Mouse (Mus musculus) testis, postnatal 10 days (tissue): Measurements from ENCODE around the gene Ppp1r13l.

ENCODE experiments used
- DNase-seq: peaks from one replicate; pipeline ENCODE4 v3.0.0; 2021; ENCODE audit warnings: low spot score

Gene Ppp1r13l

DNA sequence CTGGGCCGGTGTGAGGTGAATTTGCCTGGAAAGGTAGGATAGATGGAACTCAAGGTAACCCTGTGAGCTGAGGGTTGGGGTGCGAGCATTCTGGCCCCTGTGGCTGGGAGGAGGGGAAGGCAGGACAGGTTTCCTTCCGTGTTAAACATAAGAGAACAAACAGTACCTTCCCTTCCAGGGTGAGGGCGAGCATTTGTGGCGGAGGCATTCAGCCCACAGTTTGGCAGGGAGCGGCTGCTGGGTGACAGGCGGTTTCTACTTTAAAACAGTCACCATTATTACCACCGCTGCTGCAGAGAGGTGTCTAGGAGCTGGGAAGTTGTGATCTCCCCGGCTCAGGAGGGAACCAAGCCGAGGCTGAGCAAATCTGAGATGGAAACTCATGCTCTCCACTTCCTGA, 22.4 kb upstream of the Ppp1r13l start:
- no peak for DNase-seq

DNA sequence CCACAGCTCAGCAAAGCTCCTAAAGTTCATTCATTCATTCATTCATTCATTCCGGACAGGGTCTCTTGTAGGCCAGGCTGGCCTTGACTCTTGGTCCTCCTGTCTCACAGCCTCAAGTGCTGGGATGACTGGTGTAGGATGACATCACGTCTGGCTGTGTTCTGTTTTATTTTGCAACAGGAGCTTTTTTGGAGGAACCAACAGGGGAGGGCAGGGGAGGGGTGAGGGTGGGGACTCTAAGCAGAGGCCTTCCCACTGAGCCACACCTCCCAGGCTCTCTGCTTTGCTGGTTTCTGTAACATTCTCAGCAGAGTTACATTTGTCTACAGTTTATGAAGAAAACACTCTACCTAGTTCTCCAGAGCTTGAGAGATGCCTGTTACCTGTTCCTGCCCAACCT, 21.5 kb upstream of the Ppp1r13l start:
- no peak for DNase-seq

DNA sequence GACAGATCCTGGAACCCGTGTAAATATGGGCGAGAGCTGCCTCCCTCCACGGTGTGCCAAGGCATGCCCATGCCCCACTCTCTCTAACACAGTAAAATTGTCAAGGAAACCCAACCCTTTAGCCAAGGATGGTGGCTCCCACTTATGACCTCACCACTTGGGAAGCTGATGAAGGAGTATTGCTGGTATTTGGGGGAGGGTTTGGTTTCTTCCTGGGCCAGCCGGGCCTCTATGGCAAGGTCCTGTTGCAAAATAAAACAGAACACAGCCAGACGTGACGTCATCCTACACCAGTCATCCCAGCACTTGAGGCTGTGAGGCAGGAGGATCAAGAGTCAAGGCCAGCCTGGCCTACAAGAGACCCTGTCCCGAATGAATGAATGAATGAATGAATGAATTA, 21.0 kb upstream of the Ppp1r13l start:
- no peak for DNase-seq

DNA sequence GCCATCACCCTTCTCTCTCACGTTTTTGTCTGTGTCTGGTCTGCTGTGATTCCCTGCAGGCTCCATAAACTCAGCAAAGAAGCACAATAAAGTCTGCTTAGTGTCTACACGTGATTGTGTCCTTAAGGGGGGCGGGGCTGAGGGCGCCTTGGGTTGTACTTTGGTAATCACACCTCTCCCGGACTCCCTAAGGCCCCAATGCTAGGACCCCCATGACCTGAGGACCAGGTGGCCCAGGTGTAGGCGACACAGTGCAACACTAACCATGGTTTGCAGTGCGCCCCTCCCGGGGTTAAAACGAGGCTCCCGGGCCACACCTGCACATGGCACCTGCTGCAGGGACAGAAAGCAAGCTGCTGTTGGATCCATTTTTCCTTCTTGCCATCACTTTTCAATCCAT, 18.3 kb upstream of the Ppp1r13l start:
- DNase-seq = no peak

DNA sequence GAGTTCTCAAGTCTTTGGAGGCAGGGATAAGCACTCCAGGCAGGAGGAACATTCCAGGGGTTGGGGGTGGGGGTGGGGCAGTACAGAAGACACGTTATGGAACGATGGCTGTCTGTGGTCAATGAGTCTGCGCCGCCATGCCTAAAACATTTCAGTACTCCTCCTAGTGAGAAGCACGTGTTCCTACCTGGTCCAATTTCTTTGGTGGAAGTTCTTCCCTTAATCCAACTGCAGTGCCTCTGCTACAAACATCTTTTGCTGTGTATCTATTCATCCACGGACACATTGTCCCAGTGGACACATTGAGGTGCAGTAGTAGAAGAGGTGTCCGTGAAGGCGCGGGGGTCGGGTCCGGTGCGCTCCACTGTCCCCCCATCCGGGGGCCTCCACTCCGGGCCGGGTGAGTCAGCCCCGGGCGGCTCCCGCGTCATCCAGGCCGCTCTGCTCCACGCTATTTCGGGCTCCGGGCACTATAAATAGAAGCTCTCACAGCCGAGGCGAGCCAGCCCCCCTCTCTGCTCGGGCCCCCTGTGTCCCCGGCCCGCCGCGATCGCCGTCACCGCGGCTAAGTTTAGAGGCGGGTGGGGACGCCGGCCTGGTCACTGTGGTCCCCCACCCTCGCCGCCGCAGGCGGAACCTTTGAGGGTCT, 17.7 kb upstream of the Ppp1r13l start:
- peak; percentile 65 for DNase-seq

DNA sequence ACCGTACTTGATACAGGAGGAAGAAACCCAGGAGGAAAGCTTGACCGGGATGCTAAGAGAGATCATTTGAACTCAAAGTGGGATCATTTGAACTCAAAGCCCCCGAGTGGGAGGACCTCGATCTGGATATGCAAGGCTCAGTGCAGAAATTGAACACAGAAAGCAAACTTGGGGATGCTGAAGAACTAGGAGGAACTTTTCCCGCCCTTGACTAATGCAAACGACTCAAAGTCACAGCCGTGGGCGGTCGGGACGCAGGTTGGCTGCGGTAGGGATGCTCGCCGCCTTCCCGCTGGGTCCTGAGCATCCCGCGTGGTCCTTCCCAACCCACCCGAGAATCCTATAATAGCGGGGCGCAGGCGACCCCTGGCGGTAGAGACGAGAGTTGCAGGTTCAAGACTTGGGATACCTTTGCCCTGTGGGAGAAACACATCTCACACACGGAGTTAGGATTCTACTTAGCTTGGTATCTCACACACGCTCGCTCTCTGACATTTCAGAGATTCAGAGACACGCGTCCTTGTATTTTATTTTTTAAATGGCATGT, 17.0 kb upstream of the Ppp1r13l start:
- peak; percentile 93 for DNase-seq

DNA sequence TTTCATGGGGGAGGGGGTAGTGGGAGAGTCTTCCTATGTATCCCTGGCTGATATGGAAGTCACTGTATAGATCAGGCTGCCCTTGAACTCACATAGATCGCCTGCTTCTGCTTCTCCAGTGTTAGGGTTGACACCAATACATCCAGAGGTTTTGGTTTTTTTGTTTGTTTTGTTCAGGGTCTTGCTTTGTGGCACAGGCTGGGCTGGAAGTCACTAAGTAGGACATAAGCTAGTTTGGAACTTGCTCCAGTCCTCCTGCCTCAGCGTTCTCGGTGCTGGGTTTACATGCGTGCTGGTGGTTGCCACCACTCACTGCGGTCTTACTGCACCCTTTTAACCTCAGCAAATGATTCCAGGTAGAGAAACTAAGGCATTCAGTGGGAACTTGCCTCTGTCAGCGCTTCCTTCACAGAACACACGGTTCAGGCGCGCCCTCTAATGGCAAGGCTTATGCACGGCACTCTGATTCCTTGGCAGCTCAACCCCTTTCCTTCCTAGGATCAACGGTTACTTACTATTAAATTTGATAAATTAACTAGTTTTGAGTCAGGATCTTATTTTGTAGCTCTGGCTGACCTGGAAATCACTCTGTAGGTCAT, 16.2 kb upstream of the Ppp1r13l start:
- DNase-seq = peak; percentile 83

DNA sequence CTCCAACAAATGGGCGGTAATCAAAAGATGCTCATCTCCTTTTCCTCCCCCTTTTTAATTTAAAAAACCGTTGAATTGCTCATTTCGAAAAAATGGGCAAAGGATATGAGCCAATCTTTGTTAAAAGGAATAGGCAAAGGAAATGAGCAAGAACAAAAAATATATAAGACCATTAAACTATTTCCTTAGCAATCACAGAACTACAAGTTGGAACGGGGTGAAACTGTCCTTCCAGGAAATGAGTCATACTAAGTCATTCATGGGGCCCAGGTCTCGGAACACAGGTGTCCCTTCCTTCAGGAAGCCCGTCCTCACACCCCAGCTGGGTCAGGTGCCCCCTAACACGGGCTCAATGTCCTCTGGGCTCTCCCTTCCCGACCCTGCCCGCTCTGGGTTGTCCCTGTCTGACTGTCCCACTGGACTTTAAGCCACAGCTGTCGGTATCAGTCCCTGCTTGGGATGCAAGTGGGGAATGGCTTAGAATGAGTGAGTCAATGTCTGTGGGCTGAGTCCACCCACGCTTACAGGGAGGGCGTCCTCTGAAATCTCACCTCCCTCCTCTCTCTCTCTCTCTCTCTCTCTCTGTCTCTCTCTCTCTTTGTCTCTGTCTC, 15.2 kb upstream of the Ppp1r13l start, which contains the start of gene Ercc1:
Ercc1 (plus strand) TSS at position 542 of the 611 bp plus-strand sequence.
- no peak for DNase-seq

DNA sequence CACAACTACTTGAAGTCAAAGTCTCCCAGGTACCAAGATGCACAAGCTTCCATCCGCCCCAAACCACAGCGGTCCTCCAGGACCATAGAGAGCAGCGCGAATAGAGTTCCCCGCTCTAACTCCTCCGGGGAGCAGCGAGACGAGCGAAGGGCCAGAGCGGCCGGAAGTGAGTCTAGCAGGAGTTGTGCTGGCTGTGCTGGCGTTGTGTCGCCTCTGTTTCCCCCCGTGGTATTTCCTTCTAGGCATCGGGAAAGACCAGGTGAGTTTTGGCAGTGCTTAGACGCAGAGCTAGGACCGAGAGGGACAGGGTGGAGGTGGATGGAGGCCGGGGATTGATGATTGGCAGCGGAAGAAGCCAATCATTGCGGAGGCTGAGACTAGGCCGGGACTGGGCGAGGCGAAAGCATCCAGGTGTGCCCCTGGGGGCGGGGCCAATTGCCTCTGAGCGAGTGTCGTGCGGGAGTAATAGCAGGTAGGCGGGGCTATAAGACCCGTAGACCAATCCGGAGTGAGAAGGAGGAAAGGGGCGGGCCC, 14.5 kb upstream of the Ppp1r13l start:
- DNase-seq = peak; percentile 97

DNA sequence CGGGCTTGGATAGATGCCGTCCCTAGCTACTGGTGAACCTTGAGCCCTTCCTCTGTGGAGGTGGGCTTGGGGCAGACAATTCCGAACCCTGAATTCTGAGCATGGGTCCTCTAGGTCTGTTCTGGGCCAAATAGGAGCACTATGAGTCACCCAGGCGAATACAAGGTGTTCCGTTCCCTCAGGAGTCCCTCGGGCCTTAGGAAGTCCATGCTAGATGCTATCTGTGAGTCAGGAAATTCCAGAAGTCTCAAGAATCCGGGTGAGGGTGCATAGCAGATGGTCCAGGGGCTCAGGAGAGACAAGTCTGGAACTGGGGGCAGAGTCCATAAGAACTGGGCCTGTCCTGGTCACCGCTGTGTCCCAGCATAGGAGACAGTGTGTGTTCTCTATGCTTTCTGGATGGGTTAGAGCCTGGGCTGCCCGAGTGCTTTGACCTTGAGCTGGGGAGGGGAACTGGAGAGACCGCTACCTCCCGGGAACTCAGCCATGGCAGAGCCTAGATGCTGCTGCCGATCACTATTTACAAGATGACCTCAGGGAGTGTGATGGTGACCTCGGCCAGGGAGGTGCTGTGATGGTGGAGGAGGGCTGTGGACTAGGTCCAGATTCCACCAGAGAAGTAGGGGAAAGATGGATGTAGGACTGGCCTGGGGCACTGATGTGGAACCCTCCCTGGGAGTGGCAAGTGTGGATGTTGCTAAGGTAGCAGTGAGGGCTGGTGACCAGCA, 10.2 kb upstream of the Ppp1r13l start:
- peak; percentile 43 for DNase-seq

DNA sequence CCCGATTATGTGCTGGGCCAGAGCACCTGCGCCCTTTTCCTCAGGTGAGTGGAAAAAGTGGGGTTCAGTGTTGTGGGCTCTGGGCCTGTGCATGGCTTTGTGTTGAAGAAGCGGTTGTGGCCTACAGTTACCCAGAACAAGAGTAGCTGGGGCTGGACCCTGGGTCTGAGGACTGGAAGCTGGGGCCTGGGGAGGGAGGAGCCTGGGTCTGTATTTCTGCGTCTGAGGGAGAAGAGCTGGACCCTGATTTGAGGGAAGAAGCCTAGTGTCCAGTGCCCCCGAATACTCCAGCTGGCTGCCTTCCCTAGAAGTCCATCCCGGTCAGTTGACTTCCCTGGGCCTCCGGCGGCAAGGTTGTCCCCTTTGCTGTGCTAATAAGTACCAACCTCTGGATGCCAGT, 9.3 kb upstream of the Ppp1r13l start:
- no peak for DNase-seq

DNA sequence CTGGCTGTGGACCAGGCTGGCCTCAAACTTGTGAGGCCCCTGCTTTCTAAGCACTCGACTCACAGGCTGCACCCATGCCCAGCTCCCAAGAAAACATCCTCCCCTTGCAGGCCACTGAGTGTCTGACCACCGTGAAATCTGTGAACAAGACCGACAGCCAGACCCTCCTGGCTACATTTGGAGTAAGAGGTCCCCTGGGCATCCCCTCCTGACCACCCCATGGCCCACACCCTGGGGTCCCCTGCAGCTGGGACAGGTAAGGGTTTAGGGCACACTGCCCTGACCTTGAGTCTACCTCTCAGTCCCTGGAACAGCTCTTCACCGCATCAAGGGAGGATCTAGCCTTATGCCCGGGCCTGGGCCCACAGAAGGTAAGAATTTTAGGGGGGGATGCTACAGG, 4.6 kb upstream of the Ppp1r13l start:
- no peak for DNase-seq

DNA sequence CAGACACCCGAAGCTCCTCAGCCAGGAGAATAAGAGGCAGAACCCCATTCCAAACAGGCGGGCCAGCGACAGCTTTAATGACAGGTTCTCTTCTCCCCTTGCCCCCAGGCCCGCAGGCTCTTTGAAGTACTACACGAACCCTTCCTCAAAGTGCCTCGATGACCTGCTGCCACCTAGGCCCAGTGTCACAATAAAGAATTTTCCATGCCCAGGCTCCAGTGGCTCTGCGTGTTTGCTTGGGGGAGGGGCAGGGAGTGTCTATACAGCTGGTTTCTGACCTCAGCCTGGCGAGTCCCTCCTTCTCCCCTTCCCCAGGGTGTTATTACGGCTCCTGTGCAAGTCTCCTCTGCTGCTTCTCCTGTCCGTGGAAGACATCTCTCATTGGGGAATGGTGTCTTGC, 3.2 kb upstream of the Ppp1r13l start:
- no peak for DNase-seq

DNA sequence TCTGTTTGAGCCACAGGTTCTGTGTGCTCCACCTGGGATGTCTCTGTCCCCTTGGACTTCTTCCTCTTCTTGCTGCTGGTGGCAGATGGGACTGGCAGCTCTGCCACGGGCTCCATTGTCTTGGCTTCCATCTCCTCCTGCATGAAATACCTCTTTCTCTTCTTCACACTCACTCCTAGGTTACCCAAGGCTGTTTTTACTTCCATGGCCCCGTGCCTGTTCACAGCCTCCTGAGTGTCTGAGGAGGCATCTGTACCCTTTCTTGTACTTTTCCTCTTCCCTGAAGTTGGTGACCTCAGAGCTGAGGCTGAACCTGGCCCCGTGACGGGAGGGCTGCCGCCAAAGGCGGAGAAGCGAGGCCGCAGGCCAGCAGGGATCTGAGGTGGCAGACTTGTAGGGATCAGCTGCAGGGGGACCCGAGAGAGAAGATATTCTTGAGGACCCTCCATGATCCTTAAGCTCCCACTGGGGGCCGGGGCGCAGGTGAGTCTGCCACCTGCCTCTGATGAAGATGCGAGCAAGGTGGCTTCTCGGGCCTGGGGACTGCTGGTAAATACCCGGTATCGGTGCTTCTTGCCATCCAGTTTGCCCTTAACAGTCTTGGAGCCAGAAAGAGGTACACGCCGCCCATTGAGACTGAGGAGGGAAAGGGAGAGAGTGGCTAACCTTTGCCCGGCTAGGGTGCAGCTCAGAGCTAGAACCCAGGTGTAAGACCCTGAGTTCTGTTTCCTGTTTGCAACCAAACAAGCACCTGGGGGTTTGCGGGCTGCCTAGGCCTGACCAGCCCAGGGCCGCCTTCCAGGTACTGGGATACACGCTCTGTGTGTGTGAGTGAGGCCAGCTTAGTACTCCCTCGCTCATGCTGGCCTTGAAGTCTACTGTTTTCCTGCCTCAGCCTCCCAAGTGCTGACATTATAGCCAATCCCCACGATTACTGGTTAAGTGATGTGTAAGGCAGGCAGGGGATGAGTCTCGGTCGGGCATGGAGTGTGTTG, 1.9 kb upstream of the Ppp1r13l start:
- DNase-seq = no peak

DNA sequence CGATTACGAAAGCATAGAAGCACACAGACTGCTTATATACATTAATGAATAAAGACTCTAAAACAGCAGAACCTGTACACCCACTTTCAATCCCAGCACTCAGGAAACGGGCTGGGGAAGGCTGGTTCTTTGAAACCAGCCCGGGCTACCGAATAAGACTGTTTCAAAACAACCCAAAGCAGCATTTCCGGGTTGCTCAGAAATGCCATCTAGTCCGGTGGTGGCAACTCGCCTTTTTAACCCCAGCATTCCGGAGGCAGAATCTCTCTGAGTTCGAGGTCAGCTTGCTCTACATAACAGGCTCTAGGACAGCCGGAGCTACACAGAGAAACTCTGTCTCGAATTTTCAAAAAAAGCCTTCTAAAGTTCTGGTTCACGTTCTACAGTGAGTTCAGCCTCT, 915 bp upstream of the Ppp1r13l start:
- no peak for DNase-seq

DNA sequence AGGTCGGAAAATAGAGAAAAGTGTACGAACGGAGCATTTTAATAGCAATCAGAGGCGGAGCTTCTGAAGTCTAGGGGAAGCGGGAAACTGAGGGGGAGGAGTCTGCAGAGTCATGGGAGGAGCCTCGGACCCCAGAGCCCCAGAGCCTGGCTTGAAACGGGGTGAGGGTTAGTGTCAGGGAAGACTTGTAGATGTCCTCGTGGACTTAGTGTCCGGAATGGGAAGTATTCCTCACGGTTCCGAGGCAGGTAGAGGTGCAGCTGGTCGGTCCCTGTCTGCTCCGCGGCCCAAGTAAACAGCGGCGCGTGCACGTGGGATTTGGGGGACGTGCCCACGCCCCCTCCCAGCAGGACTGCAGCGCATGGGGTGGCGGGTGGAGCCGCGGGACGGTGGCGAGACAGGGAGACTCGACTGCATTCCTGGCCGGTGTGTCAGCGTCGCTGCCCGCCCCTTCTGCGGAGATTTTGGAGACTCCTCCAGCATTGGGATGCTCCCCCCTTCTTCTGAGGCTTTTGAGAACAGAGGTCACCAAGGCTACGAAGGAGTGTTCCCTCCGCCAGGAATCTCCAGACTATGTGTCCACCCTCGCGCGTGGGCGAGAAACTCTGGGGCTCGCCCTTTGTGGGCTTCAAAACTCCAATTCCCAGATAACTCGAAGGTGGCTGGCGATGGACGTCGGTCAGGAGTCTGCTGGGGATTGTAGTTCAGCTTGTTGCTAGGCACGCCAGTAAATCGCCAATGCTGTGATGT, 518 bp downstream of the Ppp1r13l start:
- DNase-seq = peak; percentile 82

DNA sequence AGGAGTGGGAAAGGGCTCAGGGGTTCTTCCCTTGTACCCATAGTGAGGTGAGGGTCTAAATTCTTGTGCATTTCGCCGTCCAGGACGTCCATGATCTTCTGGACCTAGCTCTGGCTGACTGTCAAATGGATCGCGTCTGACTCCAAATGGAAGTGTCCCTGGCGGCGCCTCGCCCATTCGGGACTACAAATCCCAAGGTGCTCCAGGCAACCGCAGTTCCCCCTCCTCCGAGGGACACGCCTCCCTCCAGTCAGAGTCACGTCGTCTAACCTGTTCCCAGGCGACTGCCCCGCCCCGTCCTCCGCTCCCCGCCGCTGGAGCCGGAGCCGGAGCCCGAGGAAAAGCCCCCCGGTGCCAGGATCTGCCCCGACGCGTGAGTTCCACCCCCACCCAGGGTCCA, 1.4 kb downstream of the Ppp1r13l start:
- peak; percentile 91 for DNase-seq

DNA sequence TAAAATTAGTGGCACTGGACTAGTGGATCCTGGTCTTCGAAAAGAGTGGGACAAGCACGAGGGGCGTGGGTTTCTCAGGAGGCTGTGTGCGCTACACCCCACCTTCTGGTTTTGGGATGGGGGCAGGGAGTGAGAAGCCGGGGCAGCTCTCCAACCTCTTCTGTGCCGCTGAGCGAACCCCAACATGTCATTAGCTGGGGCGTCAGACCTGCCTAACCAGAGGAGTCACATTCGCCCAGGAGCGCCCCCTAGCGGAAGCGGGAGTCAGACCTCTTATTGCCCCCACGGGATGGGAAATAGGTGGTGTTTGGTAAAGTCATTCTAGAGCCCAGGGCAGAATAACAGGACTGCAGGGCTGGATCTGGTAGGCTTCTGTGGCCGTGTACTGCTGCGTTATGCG, 2.2 kb downstream of the Ppp1r13l start:
- peak; percentile 90 for DNase-seq

DNA sequence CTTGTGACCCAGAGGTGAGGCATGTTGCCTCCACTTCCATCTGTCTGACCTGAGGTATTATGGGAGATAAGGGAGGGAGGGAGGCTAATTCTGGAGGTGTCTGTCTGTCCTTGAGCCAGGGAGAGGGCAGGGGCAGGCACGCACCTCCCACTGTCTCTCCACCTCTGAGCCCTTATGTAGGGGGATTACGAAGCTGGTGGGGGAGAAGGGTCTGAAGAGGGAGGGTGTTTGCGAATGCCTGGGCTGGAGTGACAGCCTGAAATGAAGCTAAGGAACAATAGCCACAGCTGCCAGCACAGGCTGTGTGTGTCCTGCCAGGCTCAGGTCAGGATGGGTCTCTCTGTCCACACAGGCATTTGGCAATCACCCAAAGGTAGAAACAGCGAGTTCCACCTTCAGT, 2.7 kb downstream of the Ppp1r13l start:
- DNase-seq = no peak

DNA sequence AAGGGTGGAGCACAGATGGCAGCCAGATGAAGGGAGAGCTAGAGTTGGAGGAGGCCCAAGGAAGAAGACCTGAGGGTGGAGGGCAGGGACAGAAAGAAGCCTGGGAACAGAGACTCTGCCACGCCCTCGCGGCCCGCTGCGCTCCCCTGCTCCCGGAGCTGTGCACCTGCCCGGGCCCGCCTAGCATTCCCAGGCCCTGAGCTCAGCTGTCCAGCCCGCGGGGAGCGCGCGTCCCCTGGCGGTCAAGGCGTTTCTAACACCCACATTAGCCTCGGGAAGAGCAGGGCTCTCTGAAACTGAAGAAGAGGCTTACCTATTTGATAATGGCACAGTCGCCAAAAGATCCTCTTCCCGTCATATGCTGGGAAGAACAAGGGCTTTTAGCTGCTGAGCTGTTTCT, 4.3 kb downstream of the Ppp1r13l start:
- DNase-seq = peak; percentile 86
